8 mouse cellular contexts compared by ENCODE assay signal in genomic region chr3:95159987-95160963, GRCm38 (mm10). TPM values are rescaled to one million over a fixed set of nuclear protein-coding genes. Genes with fewer than 3 reads are reported as not detected.
DNase-seq lines count a peak whose midpoint lies in the region; ATAC-seq and TF ChIP-seq lines count a peak whose summit lies in the region.

Gene Sema6c (plus strand): TSS chr3:95160457.

- no peaks in the 10 kb centered on the region for H3K9me3 ChIP-seq in heart, embryonic 12.5 days (replicated peaks)
- H3K9me3 ChIP-seq in kidney, postnatal 0 days (replicated peaks; ENCODE audit: low read length), result no peaks in the 10 kb centered on the region
- H3K9me3 ChIP-seq in liver, embryonic 11.5 days (ENCODE audit: control insufficient read depth, low read length), result no peaks in the 10 kb centered on the region
- H3K9me3 ChIP-seq in stomach, embryonic 14.5 days (ENCODE audit: control insufficient read depth, low read depth, low read length), result no peaks in the 10 kb centered on the region

- H3K36me3 ChIP-seq in heart, embryonic 12.5 days, result no peaks in the 10 kb centered on the region
- no peaks in the 10 kb centered on the region for H3K36me3 ChIP-seq in kidney, postnatal 0 days (ENCODE audit: insufficient read depth, low read length)
- H3K36me3 ChIP-seq in liver, embryonic 11.5 days (ENCODE audit: control insufficient read depth, insufficient read depth, low read length), result no peaks in the 10 kb centered on the region
- no peaks in the 10 kb centered on the region for H3K36me3 ChIP-seq in stomach, embryonic 14.5 days (ENCODE audit: control insufficient read depth, insufficient read depth, low read length)

- peaks cover 45% of the 10 kb centered on the region for H3K4me1 ChIP-seq in heart, embryonic 12.5 days (replicated peaks)
- H3K4me1 ChIP-seq in kidney, postnatal 0 days (replicated peaks; ENCODE audit: insufficient read depth, low read length), result peaks cover 12% of the 10 kb centered on the region; the same call in 1 of the 2 replicates
- peaks cover 15% of the 10 kb centered on the region for H3K4me1 ChIP-seq in liver, embryonic 11.5 days (replicated peaks; ENCODE audit: control insufficient read depth, insufficient read depth, low read length)
- peaks cover 28% of the 10 kb centered on the region; the same call in 1 of the 2 replicates for H3K4me1 ChIP-seq in stomach, embryonic 14.5 days (ENCODE audit: control insufficient read depth, insufficient read depth, low read length)

- peaks cover 13% of the 10 kb centered on the region; the same call in 1 of the 2 replicates for H3K27me3 ChIP-seq in heart, embryonic 12.5 days (replicated peaks)
- no peaks in the 10 kb centered on the region for H3K27me3 ChIP-seq in kidney, postnatal 0 days (ENCODE audit: insufficient read depth, low read length)
- peaks cover 37% of the 10 kb centered on the region for H3K27me3 ChIP-seq in liver, embryonic 11.5 days (replicated peaks; ENCODE audit: control insufficient read depth, insufficient read depth, low read length)
- H3K27me3 ChIP-seq in stomach, embryonic 14.5 days (ENCODE audit: control insufficient read depth, insufficient read depth, low read length), result no peaks in the 10 kb centered on the region

- peak; percentile 97 for ATAC-seq in erythroblast, adult 5-6 weeks (replicated peaks; ENCODE audit: low FRiP score, poor library complexity, severe bottlenecking)
- ATAC-seq in heart, embryonic 12.5 days (ENCODE audit: insufficient number of reproducible peaks, low FRiP score), result peak; percentile 94
- ATAC-seq in kidney, postnatal 0 days (replicated peaks; ENCODE audit: low FRiP score, low read depth), result peak; percentile 95
- peak; percentile 97 for ATAC-seq in liver, embryonic 11.5 days (replicated peaks; ENCODE audit: low FRiP score)
- peak; percentile 95 for ATAC-seq in stomach, embryonic 14.5 days (ENCODE audit: insufficient number of reproducible peaks, insufficient read depth, low FRiP score, low read depth)

- H3K4me2 ChIP-seq in heart, embryonic 12.5 days, result peak within 1 kb of the TSS; percentile 98
- peak within 1 kb of the TSS; percentile 97 for H3K4me2 ChIP-seq in kidney, postnatal 0 days (ENCODE audit: low read length)
- H3K4me2 ChIP-seq in liver, embryonic 11.5 days, result peak within 1 kb of the TSS; percentile 99
- peak within 1 kb of the TSS; percentile 63 for H3K4me2 ChIP-seq in stomach, embryonic 14.5 days (replicated peaks; ENCODE audit: low read depth, low read length)

- under 1% methylated on average over 65 of the region's 66 CpGs for WGBS in heart, embryonic 12.5 days
- WGBS in kidney, postnatal 0 days, result under 1% methylated on average over 66 of the region's 66 CpGs
- under 1% methylated on average over 59 of the region's 66 CpGs for WGBS in liver, embryonic 11.5 days
- under 1% methylated on average over 66 of the region's 66 CpGs for WGBS in stomach, embryonic 14.5 days

- H3K4me3 ChIP-seq in heart, embryonic 12.5 days, result peak within 1 kb of the TSS; percentile 62
- peak within 1 kb of the TSS; percentile 64 for H3K4me3 ChIP-seq in kidney, postnatal 0 days (replicated peaks; ENCODE audit: low read depth, low read length)
- peak within 1 kb of the TSS; percentile 72 for H3K4me3 ChIP-seq in liver, embryonic 11.5 days (ENCODE audit: low read depth, low read length)
- H3K4me3 ChIP-seq in stomach, embryonic 14.5 days (ENCODE audit: low read depth, low read length), result peak within 1 kb of the TSS; percentile 79

- H3K9ac ChIP-seq in heart, embryonic 12.5 days, result peak within 1 kb of the TSS; percentile 87
- peak within 1 kb of the TSS; percentile 61 for H3K9ac ChIP-seq in kidney, postnatal 0 days (ENCODE audit: low read depth, low read length)
- H3K9ac ChIP-seq in liver, embryonic 11.5 days (ENCODE audit: low read depth, low read length), result peak within 1 kb of the TSS; percentile 68
- peak within 1 kb of the TSS; percentile 52 for H3K9ac ChIP-seq in stomach, embryonic 14.5 days (replicated peaks; ENCODE audit: low read depth, low read length)

- peak within 1 kb of the TSS; percentile 9; the same call in 1 of the 2 replicates for H3K27ac ChIP-seq in heart, embryonic 12.5 days (ENCODE audit: poor library complexity, severe bottlenecking)
- no peak within 1 kb of the TSS for H3K27ac ChIP-seq in kidney, postnatal 0 days
- H3K27ac ChIP-seq in liver, embryonic 11.5 days (ENCODE audit: low read depth, low read length), result no peak within 1 kb of the TSS
- 0 out of 2 replicates have a peak within 1 kb of the TSS, but pooled peaks have one; percentile 33 for H3K27ac ChIP-seq in stomach, embryonic 14.5 days (ENCODE audit: low read length)

- DNase-seq in B cell, adult 2 months, result peak; percentile 84 to 85
- peak; percentile 97 for DNase-seq in brain, adult 2 months (ENCODE audit: low read depth, low spot score)
- DNase-seq in kidney, postnatal 0 days (ENCODE audit: low spot score), result peak; percentile 97
- DNase-seq in liver, embryonic 11.5 days (ENCODE audit: low spot score), result peak; percentile 89
- peak; percentile 90 for DNase-seq in naive thymus-derived CD4-positive, alpha-beta T cell, adult 2 months (ENCODE audit: low read depth)

- no peak for TF ChIP-seq CTCF in kidney, postnatal 0 days (IDR thresholded peaks at IDR 0.05; ENCODE audit: low read depth)

RNA-seq across cellular contexts. Expression of gene Sema6c, which starts in this region (rescaled TPM):
- total RNA-seq in erythroblast, adult 5-6 weeks (2015; ENCODE audit: low replicate concordance), result not detected in 2 replicates
- not detected in 2 replicates for total RNA-seq in erythroblast, adult 5-6 weeks (2017; ENCODE audit: low replicate concordance)
- polyA plus RNA-seq in heart, embryonic 12.5 days (2016; fragmentation: Nextera tagmentation; extraction: Ambion mirVana), result 3.6 and 5.5 TPM in 2 replicates
- polyA plus RNA-seq in kidney, postnatal 0 days (2015; fragmentation: Nextera tagmentation; extraction: Ambion mirVana), result 1.8 and 2.9 TPM in 2 replicates
- 2.5 and 2.8 TPM in 2 replicates for polyA plus RNA-seq in liver, embryonic 11.5 days (2014; fragmentation: Nextera tagmentation; extraction: Ambion mirVana)
- polyA plus RNA-seq in stomach, embryonic 14.5 days (2014; fragmentation: Nextera tagmentation; extraction: Ambion mirVana), result 5.8 and 6.7 TPM in 2 replicates

Comparison
In these comparisons a context has a peak if more than half of its experiments do, and no peak if none do; other contexts are left out.
1. Peak in ATAC-seq in erythroblast, adult 5-6 weeks; RNA of the gene not detected or under 1 TPM.
2. H3K27ac ChIP-seq: peak in heart, embryonic 12.5 days (single experiment) and stomach, embryonic 14.5 days (single experiment); none in kidney, postnatal 0 days (single experiment) and liver, embryonic 11.5 days (single experiment).
3. Peak in every context shown above with its lines, with median percentiles within 50 percentile points of each other: DNase-seq, ATAC-seq, H3K4me2 ChIP-seq, H3K4me3 ChIP-seq and H3K9ac ChIP-seq.